Comparison of ENCODE assay signal across 23 mouse cellular contexts in genomic region chr11:7606652-7607051, GRCm38 (mm10).
"Had no signal": no experiment of that assay in that cellular context is flagged by ENCODE, and none has a peak within 500 bp of the region (broad histone marks: within the 10 kb centered on the region; RNA-seq: fewer than 3 reads in every experiment).

No protein-coding gene starts in this region.

- H3K4me1 ChIP-seq: heart, embryonic 12.5 days; hindbrain, embryonic 13.5 days; hindbrain, embryonic 15.5 days; kidney, embryonic 15.5 days; limb, embryonic 12.5 days had no signal

- ATAC-seq: forebrain, postnatal 0 days; hindbrain, postnatal 0 days; intestine, embryonic 16.5 days had no signal

- H3K27ac ChIP-seq: heart, adult 2 months; hindbrain, embryonic 13.5 days; hindbrain, embryonic 15.5 days; hindbrain, postnatal 0 days; kidney, embryonic 15.5 days; kidney, postnatal 0 days; limb, embryonic 12.5 days had no signal

- H3K9ac ChIP-seq: forebrain, postnatal 0 days; heart, embryonic 12.5 days; hindbrain, embryonic 13.5 days; hindbrain, embryonic 15.5 days; kidney, embryonic 15.5 days; limb, embryonic 12.5 days had no signal

- H3K9me3 ChIP-seq: heart, embryonic 12.5 days; hindbrain, embryonic 13.5 days; hindbrain, embryonic 15.5 days; kidney, embryonic 15.5 days; limb, embryonic 12.5 days had no signal

- DNase-seq: forebrain, postnatal 0 days; gastrocnemius, postnatal 14 days; gastrocnemius, postnatal 36 days; heart, adult 11 months; heart, adult 2 months; heart, postnatal 10 days; heart, postnatal 36 days; kidney, adult 11 months; kidney, adult 2 months; kidney, adult 9 months; kidney, postnatal 14 days; kidney, postnatal 36 days; layer of hippocampus, adult 9-11 months; layer of hippocampus, postnatal 36 days; left cerebral cortex, postnatal 4 days had no signal

- H3K4me3 ChIP-seq: heart, adult 2 months; heart, embryonic 12.5 days; hindbrain, embryonic 13.5 days; hindbrain, embryonic 15.5 days; kidney, embryonic 15.5 days; limb, embryonic 12.5 days had no signal

- H3K27me3 ChIP-seq: heart, embryonic 12.5 days; hindbrain, embryonic 13.5 days; hindbrain, embryonic 15.5 days; kidney, embryonic 15.5 days; limb, embryonic 12.5 days had no signal

- H3K36me3 ChIP-seq: heart, embryonic 12.5 days; hindbrain, embryonic 13.5 days; hindbrain, embryonic 15.5 days; kidney, embryonic 15.5 days; limb, embryonic 12.5 days had no signal

- H3K4me2 ChIP-seq: heart, embryonic 12.5 days; hindbrain, embryonic 13.5 days; hindbrain, embryonic 15.5 days; kidney, embryonic 15.5 days; limb, embryonic 12.5 days had no signal
